Mouse (Mus musculus) midbrain, embryonic 11.5 days (tissue): ENCODE data around the gene Sh3rf1. TPM values are rescaled to one million over a fixed set of nuclear protein-coding genes. Genes with fewer than 3 reads are reported as not detected.

ENCODE experiments used
- ATAC-seq: fragments of 200-750 bp; cut with Nextera tagmentation; 2 replicates; pipeline ENCODE4 v1.8.0; 2017; ENCODE audit warnings: moderate TSS enrichment, moderate library complexity; ENCODE audit not compliant: low FRiP score
- DNase-seq: peaks from one replicate; pipeline ENCODE4 v3.0.0; 2015; ENCODE audit warnings: low spot score; ENCODE audit errors: missing footprints
- H3K27ac ChIP-seq: fragments of 300-500 bp; sonication (generic); 2 replicates; pipeline ENCODE4 v1.5.1; 2014; ENCODE audit warnings: low read depth, low read length
- H3K27me3 ChIP-seq: fragments of 300-500 bp; sonication (generic); 2 replicates; pipeline ENCODE4 v1.6.1; 2014; ENCODE audit warnings: mild to moderate bottlenecking, low read length, moderate library complexity, mixed read lengths; ENCODE audit not compliant: control insufficient read depth, insufficient read depth
- H3K36me3 ChIP-seq: fragments of 300-500 bp; sonication (generic); 2 replicates; pipeline ENCODE4 v1.6.1; 2014; ENCODE audit warnings: mild to moderate bottlenecking, low read length, moderate library complexity, mixed read lengths; ENCODE audit not compliant: control insufficient read depth, insufficient read depth
- H3K4me1 ChIP-seq: fragments of 300-500 bp; sonication (generic); 2 replicates; pipeline ENCODE4 v1.6.1; 2014; ENCODE audit warnings: low read length; ENCODE audit not compliant: control insufficient read depth, insufficient read depth
- H3K4me2 ChIP-seq: fragments of 300-500 bp; sonication (generic); 2 replicates; pipeline ENCODE4 v1.6.1; 2014; ENCODE audit warnings: mild to moderate bottlenecking, moderate library complexity
- H3K4me3 ChIP-seq: fragments of 300-500 bp; sonication (generic); 2 replicates; pipeline ENCODE4 v1.5.1; 2014; ENCODE audit warnings: low read depth, low read length
- H3K9ac ChIP-seq: fragments of 300-500 bp; sonication (generic); 2 replicates; pipeline ENCODE4 v1.6.1; 2014; ENCODE audit warnings: low read length
- H3K9me3 ChIP-seq: fragments of 300-500 bp; sonication (generic); 2 replicates; pipeline ENCODE4 v1.6.1; 2016; ENCODE audit warnings: low read length; ENCODE audit not compliant: control insufficient read depth
- WGBS: fragments of 180-500 bp; shearing (Covaris S2); extraction: QIAGEN DNeasy Blood & Tissue Kit; methylation state at CpG from one replicate; pipeline ENCODE4 v1.1.7; 2014; 5-methylcytosine and 5-hydroxymethylcytosine counted together
- polyA plus RNA-seq: library from polyadenylated mRNA; unstranded; fragments of >200 nt; fragmentation: Nextera tagmentation; extraction: Ambion mirVana; gene quantifications from 2 replicates; pipeline ENCODE4 v1.2.1, GENCODE M21; 2014

The Sh3rf1 gene
- polyA plus RNA-seq, 1 experiment from 2014 or later = 18.5 TPM

DNA sequence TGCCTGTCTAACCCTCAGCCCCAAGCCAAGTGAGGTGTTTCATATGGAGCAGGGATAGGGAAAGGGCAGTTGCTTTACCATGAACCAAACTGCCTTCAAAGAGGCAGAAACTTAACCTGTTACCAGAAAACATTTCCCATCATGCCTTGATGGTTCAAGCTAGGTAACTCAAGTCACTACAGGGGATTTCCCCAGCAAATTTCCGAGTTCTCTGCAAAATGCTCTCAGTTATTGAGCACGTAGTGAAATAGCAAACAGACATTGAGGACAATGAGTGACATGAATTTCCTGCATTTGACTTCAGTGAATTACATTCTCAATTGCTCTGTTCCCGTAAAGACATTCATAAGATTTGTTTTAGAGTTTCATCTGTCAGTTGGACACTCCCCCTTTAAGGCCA is 97.5 kb downstream of the Sh3rf1 start:
- no peak for ATAC-seq
- no peaks in the 10 kb centered on the region for H3K27me3 ChIP-seq
- no peak overlapping the region for H3K4me2 ChIP-seq
- no peak overlapping the region for H3K27ac ChIP-seq
- no peak overlapping the region for H3K9ac ChIP-seq
- H3K4me1 ChIP-seq = peaks cover 23% of the 10 kb centered on the region
- H3K4me3 ChIP-seq = no peak overlapping the region
- no peaks in the 10 kb centered on the region for H3K36me3 ChIP-seq
- WGBS = 88% methylated on average over 3 of the region's 3 CpGs
- DNase-seq = no peak
- H3K9me3 ChIP-seq = no peaks in the 10 kb centered on the region

DNA sequence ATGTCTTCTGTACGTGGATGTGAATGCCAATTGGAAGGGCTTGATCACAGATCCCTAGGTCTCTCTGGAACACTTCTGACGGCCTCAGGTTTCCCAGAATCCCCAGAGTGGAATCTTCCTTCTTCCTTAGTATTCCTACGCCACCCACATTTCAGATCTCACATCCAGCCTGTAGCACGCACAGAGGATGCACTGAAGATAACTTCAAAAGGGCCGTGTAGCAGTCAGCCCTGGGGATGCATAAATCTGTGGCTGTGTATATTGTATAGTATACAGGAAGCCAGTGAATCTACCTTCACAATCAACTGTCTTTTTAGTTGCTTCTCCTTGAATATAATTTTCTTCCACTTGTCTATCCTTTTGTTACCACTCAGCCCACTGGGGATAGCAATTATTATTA is 98.1 kb downstream of the Sh3rf1 start:
- peaks cover 23% of the 10 kb centered on the region for H3K4me1 ChIP-seq
- no peak overlapping the region for H3K4me2 ChIP-seq
- no peaks in the 10 kb centered on the region for H3K9me3 ChIP-seq
- no peak overlapping the region for H3K27ac ChIP-seq
- H3K4me3 ChIP-seq = no peak overlapping the region
- DNase-seq (no peak), ATAC-seq (no peak)
- H3K36me3 ChIP-seq = no peaks in the 10 kb centered on the region
- no peak overlapping the region for H3K9ac ChIP-seq
- H3K27me3 ChIP-seq = no peaks in the 10 kb centered on the region
- 81% methylated on average over 5 of the region's 5 CpGs for WGBS

DNA sequence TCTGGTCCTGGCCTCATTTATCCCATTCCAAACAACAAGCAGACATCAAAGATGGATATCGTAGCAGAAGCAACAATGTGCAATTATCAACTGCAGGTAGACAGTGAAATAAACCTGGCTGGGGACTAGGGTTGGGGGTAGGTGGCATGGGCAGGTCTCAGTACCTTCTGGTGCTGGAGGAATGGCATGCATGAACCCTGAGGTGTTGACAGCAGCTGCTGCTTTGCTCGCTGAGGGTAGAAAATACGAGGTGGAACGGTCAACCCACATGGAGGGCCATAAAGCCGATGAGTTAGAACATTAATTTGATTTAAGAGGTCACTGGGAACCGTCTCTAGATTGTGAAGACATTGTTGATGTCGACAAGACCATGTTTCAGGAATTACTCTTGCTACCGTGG is 98.8 kb downstream of the Sh3rf1 start:
- Histone ChIP-seq H3K27me3 (no peaks in the 10 kb centered on the region), H3K4me2 (no peak overlapping the region), H3K27ac (no peak overlapping the region), H3K4me1 (peaks cover 23% of the 10 kb centered on the region), H3K9ac (no peak overlapping the region), H3K4me3 (no peak overlapping the region), H3K9me3 (no peaks in the 10 kb centered on the region), H3K36me3 (no peaks in the 10 kb centered on the region)
- DNase-seq = peak; percentile 72
- 83% methylated on average over 8 of the region's 8 CpGs for WGBS
- no peak for ATAC-seq

DNA sequence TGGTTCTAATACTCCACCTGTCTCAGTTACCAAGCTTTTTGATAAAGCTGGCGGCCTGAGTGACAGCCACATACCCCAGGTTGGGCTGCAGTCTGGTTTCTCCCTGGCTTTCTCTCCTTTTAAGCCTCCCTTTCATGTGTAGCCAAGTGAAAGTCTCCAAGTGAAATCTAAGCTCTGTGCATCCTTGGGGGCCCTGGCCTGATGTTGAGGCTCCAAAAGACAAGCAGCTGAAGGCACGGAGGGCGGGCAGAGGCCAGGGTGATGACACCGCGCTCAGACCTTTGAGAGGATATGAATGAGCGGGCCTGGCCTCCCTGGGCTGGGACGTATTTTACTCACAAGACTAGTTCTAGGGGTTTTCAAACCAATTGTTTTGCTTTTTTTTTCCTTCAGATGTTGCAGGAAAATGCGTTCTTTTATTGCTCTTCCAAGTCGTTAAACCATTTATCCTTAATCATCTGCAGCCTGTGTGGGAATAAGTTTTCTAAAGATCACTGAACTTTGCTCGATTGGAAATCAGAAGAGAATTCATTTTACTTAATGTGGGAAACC is 100.8 kb downstream of the Sh3rf1 start:
- Histone ChIP-seq H3K4me1 (peaks cover 23% of the 10 kb centered on the region), H3K27me3 (no peaks in the 10 kb centered on the region), H3K27ac (peak overlapping the region; percentile 22; the same call in 1 of the 2 replicates), H3K4me2 (no peak overlapping the region; the same call in 1 of the 2 replicates), H3K4me3 (no peak overlapping the region), H3K36me3 (no peaks in the 10 kb centered on the region), H3K9ac (no peak overlapping the region), H3K9me3 (no peaks in the 10 kb centered on the region)
- 10% methylated on average over 10 of the region's 10 CpGs for WGBS
- peak; percentile 75 for ATAC-seq
- DNase-seq = peak; percentile 90

DNA sequence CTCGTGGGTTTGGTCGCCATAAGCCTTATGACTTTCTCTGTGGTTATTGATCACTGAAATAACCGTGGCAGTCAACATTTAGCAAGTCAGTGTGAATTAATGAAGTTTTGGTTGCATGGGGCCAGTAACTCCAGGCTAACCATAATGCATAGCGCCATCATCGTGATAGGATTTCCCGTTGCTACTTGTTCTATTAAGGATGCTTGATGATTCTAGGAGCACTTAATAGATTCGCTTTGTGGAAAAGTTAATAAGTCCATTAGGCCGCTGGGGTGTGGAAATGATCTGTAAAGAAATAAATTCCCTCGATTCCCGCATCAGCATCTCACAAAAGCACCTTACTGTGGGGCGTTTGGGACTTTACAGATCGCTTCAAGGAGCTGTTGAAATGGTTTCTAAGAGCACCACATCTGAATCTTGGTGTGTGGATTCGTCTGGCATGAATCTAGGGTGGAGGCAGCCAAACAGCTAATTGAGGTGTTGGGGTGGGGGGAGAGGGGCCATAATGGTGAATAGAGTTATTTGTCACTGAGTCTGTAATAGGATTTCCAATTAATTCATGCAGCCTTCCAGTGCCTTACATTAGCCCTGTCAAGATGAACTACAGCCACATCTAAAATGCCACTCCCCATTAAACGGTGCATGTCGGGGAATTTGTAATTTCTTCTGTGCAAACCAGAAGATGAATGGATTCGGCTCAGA is 101.5 kb downstream of the Sh3rf1 start:
- Histone ChIP-seq H3K9ac (no peak overlapping the region), H3K4me2 (no peak overlapping the region), H3K36me3 (no peaks in the 10 kb centered on the region), H3K27ac (0 out of 2 replicates have a peak overlapping the region, but pooled peaks have one; percentile 1), H3K4me3 (no peak overlapping the region), H3K27me3 (no peaks in the 10 kb centered on the region), H3K4me1 (peaks cover 23% of the 10 kb centered on the region), H3K9me3 (no peaks in the 10 kb centered on the region)
- ATAC-seq = peak; percentile 72
- DNase-seq = no peak
- WGBS = 36% methylated on average over 16 of the region's 16 CpGs

DNA sequence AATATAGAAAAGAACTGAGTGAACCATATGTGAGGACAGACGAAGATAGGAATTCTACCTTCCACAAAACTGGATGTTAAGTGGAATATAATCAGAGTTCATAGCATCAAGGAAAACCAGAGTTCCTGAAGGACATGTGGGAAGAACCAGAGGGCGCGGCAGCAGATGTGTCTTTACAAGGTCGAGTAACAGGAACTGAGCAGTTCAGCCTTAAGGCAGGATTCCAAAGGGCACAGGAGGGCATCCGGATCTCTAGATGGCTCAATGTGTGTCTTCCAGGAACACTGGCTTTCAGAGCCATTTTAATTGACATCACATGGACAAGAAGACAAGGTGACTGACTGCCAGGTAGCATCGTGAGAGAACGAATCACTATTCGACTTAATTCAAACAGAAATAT is 102.6 kb downstream of the Sh3rf1 start:
- Histone ChIP-seq H3K4me3 (no peak overlapping the region), H3K27ac (no peak overlapping the region), H3K4me2 (no peak overlapping the region), H3K27me3 (no peaks in the 10 kb centered on the region), H3K4me1 (peaks cover 23% of the 10 kb centered on the region), H3K36me3 (no peaks in the 10 kb centered on the region), H3K9me3 (no peaks in the 10 kb centered on the region), H3K9ac (no peak overlapping the region)
- ATAC-seq = no peak
- no peak for DNase-seq
- 88% methylated on average over 8 of the region's 8 CpGs for WGBS

DNA sequence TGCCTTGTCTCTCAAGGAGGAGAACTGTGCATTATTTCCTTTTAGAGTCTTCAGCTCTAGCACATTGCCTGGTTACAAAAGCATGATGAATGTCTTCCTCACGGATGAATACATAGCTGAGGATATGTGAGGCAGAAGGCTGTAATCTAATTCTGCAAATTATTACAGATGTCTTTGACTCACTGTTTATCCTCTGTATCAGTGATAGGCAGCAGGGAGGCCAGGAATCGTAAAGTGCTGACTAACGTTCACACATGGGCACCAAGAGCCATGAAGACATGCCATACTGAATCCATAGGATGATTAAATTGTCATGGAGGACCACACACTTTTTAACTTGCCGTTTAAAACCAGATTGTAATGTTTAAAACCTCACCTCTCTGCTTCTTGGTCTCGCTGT is 103.7 kb downstream of the Sh3rf1 start:
- WGBS = 94% methylated on average over 5 of the region's 5 CpGs
- Histone ChIP-seq H3K4me3 (no peak overlapping the region), H3K36me3 (no peaks in the 10 kb centered on the region), H3K4me1 (peaks cover 23% of the 10 kb centered on the region), H3K4me2 (no peak overlapping the region), H3K27ac (no peak overlapping the region), H3K27me3 (no peaks in the 10 kb centered on the region), H3K9ac (no peak overlapping the region), H3K9me3 (no peaks in the 10 kb centered on the region)
- DNase-seq = no peak
- ATAC-seq = no peak

DNA sequence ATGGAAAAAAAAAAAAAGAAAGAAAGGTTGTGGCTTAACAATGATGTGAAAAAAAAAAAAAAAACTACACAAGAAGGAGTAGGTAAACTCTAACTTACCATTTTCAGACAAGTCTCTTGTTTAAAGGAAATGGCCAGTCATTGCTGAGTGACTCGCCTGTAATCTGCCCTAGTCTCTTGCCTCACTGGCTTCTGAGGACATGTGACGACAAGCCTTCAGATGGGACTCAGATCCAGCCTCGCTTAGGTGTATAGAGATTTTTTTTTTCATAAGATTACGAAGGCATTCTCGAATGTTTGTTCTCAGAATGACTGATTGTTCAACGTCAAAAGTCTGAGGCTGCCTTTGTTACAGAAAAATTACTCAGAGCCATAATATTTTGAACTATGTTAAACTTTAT is 116.0 kb downstream of the Sh3rf1 start:
- Histone ChIP-seq H3K36me3 (no peaks in the 10 kb centered on the region), H3K4me2 (no peak overlapping the region), H3K9me3 (no peaks in the 10 kb centered on the region), H3K27me3 (no peaks in the 10 kb centered on the region), H3K27ac (no peak overlapping the region), H3K4me1 (peaks cover 4% of the 10 kb centered on the region; the same call in 1 of the 2 replicates), H3K9ac (no peak overlapping the region), H3K4me3 (no peak overlapping the region)
- WGBS = 90% methylated on average over 6 of the region's 6 CpGs
- DNase-seq (no peak), ATAC-seq (no peak)

DNA sequence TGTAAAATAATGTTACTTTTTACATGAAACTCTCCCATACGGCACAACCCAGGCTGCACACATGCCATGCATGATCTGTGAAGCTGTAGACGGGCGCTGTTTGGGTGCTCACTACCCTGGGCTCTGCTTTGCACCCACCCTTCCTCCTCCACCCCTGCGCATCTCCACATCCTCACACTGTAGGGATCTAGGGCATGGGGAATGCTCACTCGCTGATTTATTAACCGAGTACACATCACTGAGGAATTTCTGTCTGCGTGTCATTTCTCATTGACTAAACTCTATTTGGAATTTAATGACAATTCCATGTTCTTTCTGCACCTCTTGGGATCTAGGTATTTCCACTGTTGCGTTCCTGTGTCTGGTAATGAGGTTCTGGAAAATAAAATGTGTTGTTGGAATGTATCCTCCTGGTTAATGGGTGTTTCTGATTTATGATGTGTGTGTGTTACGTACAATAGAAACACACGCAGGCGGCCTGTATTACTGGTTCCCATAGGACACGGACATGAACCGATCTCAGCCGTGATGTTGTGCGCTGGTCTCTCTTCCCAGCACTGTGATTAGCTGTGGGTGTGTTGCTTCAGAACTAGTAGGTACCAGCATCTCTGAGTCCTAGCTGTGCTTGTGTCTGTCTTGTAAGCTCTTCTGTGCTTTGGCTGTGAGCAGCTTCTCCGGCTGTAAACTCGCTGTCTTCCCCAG is 116.8 kb downstream of the Sh3rf1 start:
- Histone ChIP-seq H3K27ac (no peak overlapping the region), H3K27me3 (no peaks in the 10 kb centered on the region), H3K9ac (no peak overlapping the region), H3K9me3 (no peaks in the 10 kb centered on the region), H3K36me3 (no peaks in the 10 kb centered on the region), H3K4me3 (no peak overlapping the region), H3K4me1 (peaks cover 4% of the 10 kb centered on the region; the same call in 1 of the 2 replicates), H3K4me2 (no peak overlapping the region)
- ATAC-seq = no peak
- WGBS = 93% methylated on average over 17 of the region's 17 CpGs
- peak; percentile 77 for DNase-seq
